Mouse (Mus musculus): ENCODE results near the gene Stra6. TPM values are rescaled to one million over a fixed set of nuclear protein-coding genes. Genes with fewer than 3 reads are reported as not detected.

Gene Stra6
- total RNA-seq, 1 experiment from 2014 or later, result 1.6 TPM

DNA sequence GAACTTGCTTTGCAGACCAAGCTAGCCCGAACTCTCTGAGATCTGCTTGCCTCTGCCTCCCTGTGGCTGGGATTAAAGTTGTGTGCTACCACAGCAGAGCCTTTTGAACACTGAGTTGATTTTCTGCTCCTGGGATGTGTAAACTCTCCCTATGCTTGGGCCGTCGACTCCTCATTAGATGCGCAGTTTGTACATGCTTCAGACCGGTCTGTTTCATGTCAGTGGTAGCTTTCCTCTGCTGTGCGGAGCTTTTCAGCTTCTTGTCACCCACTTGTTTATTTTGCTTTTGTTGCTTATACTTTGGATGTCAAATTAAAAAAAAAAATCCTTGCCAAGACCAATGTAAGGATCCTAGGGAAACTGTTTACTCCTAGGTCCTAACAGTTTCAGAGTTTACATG, 32.4 kb downstream of the Stra6 start:
- DNase-seq, result no peak

DNA sequence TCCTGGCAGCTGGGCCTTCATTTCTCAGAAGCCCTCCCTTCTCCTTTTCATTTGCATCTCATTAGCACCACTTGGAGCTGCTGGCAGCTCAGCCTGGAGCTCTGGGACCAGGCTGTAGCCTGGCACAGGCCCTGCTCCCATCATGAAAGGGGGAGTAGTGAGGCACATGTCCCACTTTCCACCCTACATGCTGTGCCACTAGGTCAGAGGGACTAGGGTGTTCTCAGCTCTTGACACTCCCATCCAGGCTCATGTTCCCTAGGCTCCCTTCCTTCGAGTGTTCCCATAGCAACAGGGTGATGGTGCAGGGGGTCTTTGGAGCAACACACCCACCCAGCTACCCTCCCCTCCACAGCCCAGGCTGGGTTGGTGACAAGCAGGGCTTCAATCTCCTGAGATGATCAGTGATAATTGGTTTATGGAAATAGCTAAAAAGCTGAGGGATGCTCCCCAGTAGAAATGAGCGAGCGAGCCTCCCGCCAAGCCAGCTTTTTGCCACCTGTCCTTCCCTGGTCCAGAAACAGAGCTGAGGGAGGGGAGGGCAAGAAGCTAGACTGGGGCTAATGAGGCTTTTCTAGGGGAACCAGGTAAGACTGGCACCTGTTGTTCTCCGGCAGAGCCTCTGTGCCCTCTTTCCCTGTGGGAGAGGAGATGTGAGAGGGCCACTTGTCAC, 33.2 kb downstream of the Stra6 start:
- DNase-seq, result no peak

DNA sequence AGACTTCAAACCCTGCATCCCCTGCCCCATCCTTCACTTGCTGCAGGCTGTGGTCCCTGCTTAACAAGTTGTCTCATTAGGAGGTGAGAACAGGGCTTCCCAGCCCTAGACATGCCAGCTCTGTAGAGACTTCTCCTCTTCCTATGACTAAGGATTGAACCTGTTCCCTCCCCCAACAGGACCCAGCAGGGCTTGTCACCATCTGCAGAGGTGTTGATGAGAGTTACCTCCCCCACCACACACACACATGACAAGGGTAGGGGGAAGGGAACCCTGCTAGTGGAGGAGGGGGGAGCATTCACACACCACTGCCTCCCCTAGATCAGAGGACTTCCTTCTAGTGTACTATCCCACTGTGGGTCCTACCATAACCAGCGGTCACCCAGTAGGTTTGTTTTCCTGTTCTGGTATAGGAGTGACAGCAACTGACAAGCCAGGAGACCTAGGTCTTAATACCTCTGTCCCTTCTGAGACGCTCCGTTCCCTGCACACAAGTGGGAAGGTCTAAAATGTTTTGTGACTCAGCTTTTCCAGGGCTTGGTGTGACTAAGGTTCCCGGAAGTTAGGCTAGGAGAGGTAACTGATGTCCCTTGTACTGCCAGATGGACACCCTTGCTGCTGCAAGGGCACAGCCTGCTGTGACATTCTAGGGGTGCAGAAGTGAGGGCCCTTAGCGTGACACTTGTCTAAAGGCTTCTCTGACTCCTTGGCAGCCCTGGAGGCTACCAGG, 36.4 kb downstream of the Stra6 start:
- DNase-seq, result no peak

DNA sequence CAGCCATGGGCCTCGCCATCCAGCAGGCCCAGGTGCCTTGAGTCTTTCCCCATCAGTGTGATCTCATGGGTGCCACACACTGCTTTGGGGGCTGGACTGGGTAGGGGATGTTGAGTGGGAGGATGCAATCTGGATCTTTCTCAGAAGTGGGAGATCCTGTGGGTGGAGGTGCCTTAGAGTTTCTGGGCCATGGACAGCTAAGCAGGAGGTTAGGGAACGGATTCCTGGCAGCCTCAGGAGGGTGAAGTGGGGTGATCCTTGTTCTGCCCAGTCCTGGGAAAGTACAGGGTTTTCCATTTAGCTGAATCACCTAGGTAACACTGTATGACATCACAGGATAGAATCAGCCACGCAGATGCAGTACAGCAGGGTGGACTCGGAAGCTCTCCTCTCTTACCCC, 38.4 kb downstream of the Stra6 start:
- DNase-seq, result no peak

DNA sequence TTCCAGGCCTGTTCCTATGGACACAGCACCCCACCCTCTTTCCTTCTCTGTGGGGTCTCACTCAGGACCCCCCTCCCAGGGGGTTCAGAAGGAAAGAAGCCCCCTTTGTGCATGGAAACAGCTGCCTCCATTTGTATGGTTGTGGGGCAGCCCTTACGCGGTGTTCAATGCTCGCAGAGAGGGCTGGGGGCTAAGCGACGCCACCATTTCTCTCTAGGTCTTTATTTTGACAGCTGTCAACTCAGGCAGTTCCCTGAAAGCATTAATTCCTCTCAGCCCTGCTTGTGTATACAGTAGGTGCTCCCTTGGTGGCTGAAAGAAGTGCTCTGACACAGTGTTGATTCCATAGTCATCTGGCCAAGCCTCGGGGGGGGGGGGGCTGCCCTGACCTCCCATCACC, 40.1 kb downstream of the Stra6 start:
- no peak for DNase-seq

DNA sequence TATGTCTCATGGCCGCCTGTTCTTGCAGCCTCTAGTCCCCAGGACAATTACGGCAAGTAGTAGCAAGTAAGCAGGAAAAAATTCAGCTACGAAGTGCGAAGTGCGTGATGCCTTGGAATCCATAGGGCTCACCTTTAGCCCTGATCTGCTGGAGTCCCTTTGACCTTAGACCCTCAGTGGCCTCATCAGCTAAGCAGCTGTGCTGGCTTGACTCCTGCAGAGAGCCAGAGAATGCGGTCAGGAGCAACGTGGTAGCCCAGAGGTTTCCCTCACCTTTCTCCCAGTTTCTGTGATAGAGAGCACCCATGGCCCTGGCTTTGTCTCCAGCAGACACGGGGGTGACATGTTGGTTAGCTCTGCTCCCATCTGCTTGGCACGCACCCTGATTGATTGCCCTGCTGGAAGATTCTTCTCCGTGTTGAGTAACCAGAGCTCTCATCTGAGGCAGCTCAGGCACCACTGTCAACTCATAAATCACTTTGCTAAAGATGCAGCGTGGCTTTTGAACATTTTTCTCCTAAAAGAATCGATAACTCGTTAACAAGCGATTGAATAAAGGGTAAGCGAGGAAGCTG, 42.1 kb downstream of the Stra6 start:
- peak; percentile 40 for DNase-seq

DNA sequence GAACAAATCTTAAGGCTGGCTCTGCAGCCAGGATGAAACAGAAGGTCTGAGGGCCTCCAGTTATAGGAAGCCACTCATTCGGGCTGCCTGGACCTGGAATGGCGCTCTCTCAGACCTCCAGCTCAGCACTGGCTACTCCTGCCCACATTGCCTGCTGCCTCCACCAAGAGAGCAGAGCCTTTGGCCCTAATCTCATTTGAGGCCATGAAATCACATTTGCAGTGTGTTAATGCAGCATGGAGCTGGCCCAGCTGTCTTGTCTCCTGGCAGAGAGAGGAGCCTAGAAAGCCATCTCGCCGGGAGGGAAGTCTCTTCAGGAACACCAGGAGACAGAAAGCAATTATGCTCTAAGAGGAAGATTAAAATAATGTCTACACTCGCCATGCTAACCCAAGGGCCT, 43.9 kb downstream of the Stra6 start:
- DNase-seq, result no peak

DNA sequence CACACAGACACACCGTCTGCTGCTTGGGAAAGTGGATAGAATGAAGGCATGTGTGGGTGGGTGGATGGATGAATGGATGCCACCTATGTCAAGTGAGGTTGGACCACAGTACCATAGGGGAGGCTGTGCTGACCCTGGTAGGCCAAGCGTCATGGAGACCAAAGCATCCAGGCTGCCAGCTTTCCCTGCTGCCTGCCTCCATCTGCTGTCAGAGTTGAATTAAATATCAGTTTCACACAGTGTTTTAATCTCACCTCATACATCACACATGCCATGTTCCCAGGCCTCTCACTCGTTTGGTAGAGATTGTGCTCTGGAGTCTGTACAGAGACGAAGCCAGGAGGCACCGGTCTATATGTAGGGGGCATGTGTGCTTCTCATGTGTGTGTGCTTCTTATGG, 47.2 kb downstream of the Stra6 start:
- no peak for DNase-seq

DNA sequence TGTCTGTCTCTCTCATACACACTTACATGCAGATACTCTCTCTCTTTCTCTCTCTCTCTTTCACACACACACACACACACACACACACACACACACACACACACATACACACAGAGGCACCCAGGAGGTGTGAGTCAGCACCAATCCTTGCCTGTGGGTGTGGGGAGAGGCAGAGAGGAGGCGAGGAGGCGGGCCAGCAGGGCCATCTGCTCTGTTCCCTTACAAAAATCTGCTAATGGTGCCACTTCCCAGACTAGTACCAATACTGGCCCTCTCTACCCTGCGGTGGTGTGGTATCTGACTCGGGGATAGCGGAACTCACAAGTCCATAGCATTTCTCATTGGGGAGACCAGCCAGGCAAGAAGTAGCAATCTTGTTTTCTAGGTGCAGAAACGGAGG, 47.8 kb downstream of the Stra6 start:
- peak; percentile 47 for DNase-seq

DNA sequence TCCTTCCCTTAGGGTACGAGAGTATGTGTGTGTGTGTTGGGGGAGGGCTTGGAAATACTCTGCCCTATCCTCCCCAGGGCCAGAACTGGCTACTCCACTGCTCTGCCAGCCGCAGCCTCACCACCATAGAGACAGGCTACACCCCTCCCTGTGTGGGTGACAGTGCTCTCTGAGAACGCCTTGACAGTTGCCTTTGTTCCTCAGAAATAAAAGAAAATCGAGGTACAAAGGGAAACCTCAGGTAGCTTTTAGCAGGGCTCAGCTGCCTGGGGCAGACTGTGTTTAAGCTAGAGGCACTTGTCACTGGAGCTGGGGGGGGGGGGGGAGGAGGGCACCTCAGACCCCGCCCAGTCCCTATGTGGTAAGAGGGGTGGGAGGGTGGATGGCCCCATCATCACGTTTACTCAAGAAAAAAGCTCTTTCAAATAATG, 48.7 kb downstream of the Stra6 start:
- DNase-seq, result no peak

DNA sequence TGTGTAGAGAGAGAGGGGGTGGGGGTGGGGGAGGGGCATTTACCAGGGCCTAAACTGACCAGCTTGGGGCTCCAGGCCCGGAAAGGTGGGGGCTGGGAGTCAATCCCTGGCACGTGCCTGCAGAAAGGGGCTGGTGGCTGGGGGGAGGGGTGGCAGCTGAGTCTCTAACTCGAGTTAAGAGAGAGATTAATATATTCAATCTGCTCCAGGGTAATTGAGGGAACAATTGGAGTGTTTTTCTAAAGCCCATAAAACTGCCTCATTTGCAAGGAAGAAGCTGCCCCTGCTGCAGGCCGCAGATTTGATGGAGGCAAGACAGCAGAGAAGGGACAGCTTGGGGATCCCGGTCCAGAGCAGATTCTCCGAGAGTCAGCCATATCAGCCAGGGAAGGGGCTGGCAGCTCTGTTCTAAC, 49.3 kb downstream of the Stra6 start:
- no peak for DNase-seq

DNA sequence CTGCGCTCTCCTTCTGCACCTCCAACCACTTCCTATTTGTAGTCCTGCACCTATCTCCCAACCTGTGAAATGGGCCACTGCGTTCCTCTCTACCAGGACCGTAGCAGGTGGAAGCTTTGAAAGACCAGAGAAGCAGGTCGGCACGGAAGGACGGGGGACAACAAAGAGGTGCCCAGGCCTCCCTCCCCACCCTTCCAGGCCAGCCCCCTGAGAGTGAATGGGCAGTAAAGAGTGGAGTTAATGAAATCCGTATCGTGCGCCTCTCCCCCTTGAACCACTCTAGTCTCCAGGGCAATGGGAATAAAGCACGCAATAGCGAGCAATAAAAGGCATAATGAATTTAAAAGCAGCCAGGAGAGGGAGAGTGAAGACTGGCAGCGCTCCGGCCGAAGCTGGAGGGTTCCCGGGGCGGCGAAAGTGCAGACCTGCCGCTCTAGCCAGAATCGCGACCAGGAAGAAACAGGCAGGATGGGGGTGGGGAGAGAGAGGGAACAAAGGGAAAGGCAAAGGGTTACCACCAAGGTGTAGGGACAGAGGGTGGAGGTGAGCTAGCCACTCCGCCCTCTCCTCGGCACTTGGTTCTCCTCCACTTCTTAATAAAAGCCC, 49.8 kb downstream of the Stra6 start:
- no peak for DNase-seq

DNA sequence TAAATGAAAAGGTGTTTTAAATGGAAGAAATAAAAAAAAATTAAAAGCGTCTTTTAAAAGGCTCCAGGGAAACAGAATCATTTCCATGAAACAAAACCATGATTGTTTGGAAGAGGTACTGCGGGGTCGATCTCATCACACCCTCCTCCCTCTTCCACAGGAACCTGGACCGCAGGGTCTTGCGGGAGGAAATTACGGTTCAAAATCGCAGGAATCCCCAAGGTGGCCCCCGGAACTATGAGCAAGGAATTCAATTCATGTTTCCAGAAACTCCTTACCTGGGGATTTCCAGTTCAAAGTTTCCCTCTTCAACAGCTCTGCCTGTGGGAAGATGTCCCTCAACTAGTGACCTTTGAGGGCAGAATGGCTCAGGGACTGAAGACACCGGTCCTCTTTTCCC, 50.4 kb downstream of the Stra6 start:
- DNase-seq, result no peak

DNA sequence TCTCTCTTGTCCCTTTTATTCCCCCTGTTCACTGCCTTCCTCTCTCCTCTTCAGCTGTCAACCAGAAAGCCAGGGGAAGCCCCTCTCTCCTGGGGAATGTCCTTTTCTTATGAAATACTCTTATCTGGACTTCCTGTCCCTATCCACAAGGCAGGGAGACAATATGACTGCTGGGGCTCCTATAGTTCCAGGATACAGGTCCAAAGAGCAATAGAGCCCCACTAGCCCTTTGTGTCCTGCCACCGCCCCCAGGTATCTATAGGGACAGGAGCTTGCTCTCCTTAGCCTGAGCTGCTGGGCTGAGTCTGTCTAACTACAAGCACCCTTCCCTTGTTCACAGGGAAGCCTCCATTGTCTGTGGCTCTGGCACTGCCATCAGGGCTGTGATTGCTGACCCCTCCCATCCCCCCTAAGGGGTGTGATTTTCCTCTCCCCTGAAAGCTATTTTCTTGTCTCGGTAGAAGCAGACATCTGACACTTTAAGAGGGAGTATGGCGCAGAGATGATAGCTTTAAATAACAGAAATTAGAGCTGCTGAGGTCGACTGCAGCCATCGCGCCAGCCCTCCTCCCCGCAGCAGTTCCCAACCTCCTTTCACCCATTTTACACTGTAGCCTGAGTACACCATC, 51.8 kb downstream of the Stra6 start:
- no peak for DNase-seq

DNA sequence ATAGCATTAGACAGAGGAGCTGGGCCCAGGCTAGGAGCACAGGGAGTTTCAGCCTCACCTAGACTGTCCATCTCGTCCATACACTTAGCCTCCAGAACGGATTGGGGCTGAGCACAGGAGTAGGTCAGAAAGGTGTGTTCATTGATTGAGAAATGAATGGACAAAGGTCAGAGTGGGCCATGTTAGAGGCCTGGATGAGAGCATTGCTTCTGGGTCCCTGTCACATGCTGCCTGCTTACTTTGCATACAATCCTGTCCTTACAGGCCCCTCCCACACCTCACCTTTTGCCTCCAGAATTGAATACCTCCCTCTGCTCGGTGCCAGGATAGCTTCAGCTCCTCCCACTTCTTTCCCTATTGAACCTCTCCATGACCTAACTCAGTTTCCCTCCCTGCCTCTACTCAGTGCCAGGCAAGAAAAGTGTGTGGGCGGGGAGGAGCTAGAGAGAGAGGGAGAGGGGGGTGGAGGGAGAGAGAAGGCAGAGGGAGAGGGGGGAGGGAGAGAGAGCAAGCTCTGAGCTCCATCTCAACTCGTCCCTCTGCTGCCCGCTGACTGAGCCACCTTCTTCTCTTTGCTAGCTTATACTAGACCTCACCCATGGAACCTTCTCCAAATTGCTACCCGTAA, 52.5 kb downstream of the Stra6 start:
- DNase-seq, result no peak

DNA sequence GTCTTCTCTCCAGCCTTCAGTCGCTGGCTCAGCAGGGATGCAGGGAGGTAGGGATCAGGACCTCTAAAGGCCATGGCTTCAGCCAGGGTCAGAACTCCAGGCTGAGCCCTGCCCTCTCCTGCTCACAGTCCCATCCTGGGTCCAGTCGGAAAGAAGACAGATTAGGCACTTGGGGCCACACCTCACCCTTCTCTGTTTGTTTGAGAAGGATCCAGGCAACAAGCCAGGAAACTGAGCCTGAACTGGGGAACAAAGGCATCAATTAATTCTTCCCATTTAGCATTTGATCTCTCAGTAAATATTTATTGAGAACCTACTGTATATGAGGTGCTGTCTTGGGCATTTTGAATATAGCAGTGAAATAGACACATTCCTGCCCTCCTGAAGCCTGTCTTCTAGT, 55.1 kb downstream of the Stra6 start, which contains the start of gene Ccdc33:
TSS of gene Ccdc33 (minus strand) at position 153 of the 400 bp plus-strand sequence.
- DNase-seq, result no peak

DNA sequence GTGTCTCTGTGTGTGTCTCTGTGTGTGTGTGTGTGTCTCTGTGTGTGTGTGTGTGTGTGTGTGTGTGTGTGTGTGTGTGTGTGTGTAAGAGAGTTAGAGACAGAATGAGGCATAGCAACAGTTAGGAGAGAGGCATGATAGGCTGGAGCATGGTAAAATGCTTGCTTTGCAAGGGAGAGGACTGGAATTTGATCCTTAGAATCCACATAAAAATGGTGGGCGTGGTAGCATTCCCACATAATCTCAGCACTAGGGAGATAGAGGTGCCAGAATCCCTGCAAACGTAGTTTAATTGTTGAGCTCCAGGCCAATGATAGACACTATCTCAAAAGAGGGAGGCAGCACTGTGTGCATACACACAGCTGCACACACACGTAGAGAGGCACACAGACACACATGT, 61.5 kb downstream of the Stra6 start:
- DNase-seq, result no peak

DNA sequence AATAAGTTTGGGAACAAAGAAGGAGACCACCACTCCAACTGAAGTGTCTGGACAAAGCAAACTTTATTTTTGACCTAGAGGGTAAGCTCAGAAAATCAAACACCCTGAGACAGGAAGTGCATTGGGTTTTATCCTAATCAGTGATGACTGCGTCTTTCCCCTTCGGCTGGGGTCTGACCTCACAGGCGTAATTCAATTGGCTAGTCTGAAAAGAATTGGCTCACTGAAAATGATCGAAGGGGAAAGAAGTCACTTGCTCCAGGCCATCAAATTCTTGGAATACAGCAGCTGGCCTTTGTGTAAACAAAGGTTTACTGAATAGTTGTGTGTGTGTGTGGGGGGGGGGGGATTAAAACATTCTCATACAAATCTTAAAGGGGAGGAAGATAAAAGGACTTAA, 62.2 kb downstream of the Stra6 start:
- DNase-seq, result no peak

DNA sequence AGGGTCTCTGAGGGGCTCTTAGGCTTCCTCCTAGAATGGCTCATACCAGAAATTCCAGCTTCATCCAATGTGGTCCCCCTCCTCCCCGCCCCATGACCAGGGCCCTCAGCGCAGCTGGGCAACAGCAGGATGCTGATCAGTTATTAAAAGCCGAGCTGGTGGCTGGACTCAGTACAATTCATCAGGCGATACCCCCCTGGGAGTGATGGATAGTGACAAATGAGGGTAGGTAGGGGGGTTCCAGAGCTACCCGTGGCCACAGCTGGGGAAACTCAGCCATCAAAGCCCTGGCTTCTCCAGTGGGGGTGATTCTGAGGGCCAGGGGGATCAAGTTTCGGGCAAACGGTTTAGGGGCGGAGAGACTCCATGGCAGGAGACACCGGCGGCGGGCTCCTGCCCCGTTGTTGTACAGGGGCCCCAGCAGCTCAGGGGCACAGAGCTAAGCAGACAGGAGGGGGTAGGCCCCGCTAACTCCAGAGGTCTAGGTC, 65.4 kb downstream of the Stra6 start:
- no peak for DNase-seq

DNA sequence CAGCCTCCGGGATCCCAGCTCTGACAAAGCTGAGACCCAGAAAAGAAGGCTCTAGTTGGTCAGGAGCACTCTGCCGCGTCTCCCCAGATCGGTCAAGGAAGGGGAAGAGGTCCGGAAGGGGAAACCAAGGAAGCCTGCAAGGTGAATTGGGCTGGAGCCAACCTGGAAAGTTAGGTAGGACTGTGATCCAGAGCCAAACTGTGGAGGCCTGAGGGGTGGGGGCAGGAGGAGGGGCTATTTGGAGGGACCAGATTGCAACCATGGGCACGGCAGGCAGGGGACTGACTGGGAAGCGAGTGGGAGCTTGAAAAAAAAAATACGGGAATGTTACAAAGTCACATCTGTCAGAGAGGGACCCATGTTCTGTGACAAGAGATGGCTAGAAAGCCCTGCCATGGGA, 65.9 kb downstream of the Stra6 start:
- no peak for DNase-seq

DNA sequence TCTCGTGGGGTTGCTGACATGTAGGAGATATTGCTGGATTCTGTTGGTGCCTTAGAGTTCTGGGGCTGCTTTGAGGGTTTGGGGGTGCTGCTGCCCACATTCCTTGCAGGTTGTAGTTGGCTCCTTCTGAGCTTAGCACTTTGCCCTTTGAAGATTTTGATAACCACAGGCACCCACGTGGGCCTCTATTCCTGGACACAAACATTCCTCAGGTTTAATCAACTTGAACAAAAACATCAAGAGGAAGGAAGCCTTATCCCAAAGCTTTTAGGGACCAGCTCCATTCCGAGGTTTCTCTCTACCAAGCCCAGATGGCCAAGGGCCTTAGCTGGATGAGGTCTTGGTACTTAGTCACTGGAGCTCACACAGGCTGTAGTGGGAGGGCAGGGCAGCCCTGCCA, 67.3 kb downstream of the Stra6 start:
- no peak for DNase-seq

DNA sequence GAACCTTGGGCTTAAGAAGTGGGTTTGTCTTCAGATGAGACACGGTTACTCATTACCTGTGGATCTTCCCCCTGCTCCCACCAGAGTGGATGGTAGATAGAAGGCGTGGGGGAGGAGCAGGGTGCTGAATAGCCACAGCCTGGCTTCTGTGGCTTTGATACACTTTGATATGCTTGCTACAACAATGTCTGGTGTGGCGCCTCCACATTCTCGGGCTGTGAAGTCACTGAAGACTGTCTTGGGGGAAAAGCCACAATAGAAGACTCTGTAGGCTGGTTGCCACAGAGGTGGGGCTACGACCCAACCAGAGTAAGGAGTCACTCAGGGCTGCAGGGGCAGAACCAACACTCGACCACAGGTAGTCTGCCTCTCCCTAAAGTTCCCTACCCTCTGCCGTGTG, 68.1 kb downstream of the Stra6 start:
- no peak for DNase-seq
